Mouse (Mus musculus) midbrain, embryonic 13.5 days (tissue): ENCODE data around the gene Gli3. TPM values are rescaled to one million over a fixed set of nuclear protein-coding genes. Genes with fewer than 3 reads are reported as not detected.

Experiments used
- ATAC-seq: fragments of 200-750 bp; cut with Nextera tagmentation; 2 replicates; pipeline ENCODE4 v1.8.0; 2017; ENCODE audit warnings: mild to moderate bottlenecking, moderate TSS enrichment, moderate library complexity
- H3K27ac ChIP-seq: fragments of 300-500 bp; sonication (generic); 2 replicates; pipeline ENCODE4 v1.5.1; 2015; ENCODE audit warnings: inconsistent platforms, mild to moderate bottlenecking, moderate library complexity
- H3K27me3 ChIP-seq: fragments of 300-500 bp; sonication (generic); 2 replicates; pipeline ENCODE4 v1.6.1; 2015; ENCODE audit warnings: mild to moderate bottlenecking, inconsistent platforms
- H3K36me3 ChIP-seq: fragments of 300-500 bp; sonication (generic); 2 replicates; pipeline ENCODE4 v1.6.1; 2015; ENCODE audit warnings: mild to moderate bottlenecking, inconsistent platforms
- H3K4me1 ChIP-seq: fragments of 300-500 bp; sonication (generic); replicated peaks from 2 replicates; pipeline ENCODE4 v1.6.1; 2015; ENCODE audit warnings: inconsistent platforms
- H3K4me2 ChIP-seq: fragments of 300-500 bp; sonication (generic); replicated peaks from 2 replicates; pipeline ENCODE4 v1.6.1; 2015; ENCODE audit warnings: moderate library complexity, mild to moderate bottlenecking, inconsistent platforms
- H3K4me3 ChIP-seq: fragments of 300-500 bp; sonication (generic); replicated peaks from 2 replicates; pipeline ENCODE4 v1.5.1; 2015; ENCODE audit warnings: mild to moderate bottlenecking, inconsistent platforms
- H3K9ac ChIP-seq: fragments of 300-500 bp; sonication (generic); replicated peaks from 2 replicates; pipeline ENCODE4 v1.6.1; 2015; ENCODE audit warnings: mild to moderate bottlenecking, inconsistent platforms
- H3K9me3 ChIP-seq: fragments of 300-500 bp; sonication (generic); 2 replicates; pipeline ENCODE4 v1.6.1; 2016; ENCODE audit warnings: mild to moderate bottlenecking, inconsistent platforms
- WGBS: fragments of 180-500 bp; shearing (Covaris S2); methylation state at CpG from one replicate; pipeline ENCODE4 v1.1.7; 2015; 5-methylcytosine and 5-hydroxymethylcytosine counted together
- polyA plus RNA-seq: library from polyadenylated mRNA; unstranded; fragments of >200 nt; fragmentation: Nextera tagmentation; extraction: Ambion mirVana; gene quantifications from 2 replicates; pipeline ENCODE4 v1.2.1, GENCODE M21; 2015

Gli3 gene
- 15.8 and 17.6 TPM in 2 replicates for polyA plus RNA-seq

DNA sequence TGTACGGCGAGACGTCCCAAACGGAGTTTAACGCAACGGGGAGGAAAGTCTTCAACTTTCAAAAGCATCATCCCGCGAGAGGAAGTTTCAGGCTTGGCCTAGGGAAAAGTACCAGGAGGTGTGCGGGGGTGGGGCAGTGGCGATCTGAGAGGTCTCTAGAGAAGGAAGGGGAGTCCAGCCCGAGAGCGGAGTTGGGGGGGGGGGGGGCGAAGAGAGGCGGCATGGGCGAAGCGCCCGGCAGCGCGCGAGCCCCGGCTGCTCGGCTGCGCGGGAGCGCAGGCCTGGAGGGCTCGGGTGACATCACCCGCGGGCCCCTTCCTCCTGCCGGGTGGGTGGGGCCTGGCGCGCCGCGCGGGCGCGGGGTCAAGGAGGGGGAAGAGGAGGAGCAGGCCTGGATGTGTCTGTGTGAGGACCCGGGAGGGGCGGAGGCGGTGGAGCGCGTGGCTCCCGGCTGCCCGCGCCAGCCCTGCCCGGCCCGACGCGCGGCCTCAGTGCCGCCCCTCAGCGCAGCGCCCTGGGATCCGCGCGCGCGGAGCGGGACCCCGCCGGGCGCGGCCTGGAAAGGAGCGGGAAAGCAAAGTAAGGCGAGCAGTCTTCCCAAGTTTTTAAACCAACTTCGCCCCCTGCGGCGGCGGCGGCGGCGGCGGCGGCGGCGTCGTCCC lies at the start of gene Gli3:
Gli3 (plus strand) TSS at position 406 of the 662 bp plus-strand sequence.
- peak; percentile 96 for ATAC-seq

DNA sequence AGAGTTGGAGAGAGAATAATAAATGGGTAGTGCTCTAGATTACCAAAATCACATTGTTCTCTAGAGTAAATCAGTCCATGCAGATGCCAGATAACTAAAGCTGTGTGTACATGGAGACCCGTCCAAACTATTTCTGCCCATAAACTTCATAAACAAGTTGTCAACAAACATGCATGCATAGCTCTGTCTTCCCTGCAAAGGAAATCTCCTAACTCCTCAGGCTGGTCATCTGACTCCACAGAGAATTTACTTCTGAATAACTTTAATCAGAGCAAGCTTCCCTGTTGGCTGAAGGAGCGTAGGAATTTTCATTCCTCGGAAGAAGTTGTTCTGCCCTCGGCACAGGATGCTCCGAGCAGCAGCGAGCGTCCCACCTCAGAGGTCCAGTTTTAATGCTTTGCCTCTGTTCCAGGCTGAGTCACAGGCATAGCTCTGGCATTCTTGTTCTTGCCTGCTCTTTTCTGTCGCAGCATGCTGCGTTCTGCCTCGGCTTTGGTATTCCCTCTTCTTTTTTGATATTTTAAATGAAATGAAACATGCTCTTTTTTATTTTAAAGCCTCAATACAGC lies 41.8 kb upstream of the Gli3 start:
- H3K27me3 ChIP-seq: no peaks in the 10 kb centered on the region
- no peak overlapping the region for H3K4me3 ChIP-seq
- H3K9ac ChIP-seq: no peak overlapping the region
- H3K4me1 ChIP-seq: peaks cover 8% of the 10 kb centered on the region; the same call in 1 of the 2 replicates
- no peaks in the 10 kb centered on the region for H3K9me3 ChIP-seq
- no peak for ATAC-seq
- H3K27ac ChIP-seq: no peak overlapping the region
- peak overlapping the region; percentile 20; the same call in 1 of the 2 replicates for H3K4me2 ChIP-seq
- 54% methylated on average over 10 of the region's 10 CpGs for WGBS
- no peaks in the 10 kb centered on the region for H3K36me3 ChIP-seq

More for the DNA sequence above, at the start of gene Gli3:
- peak within 1 kb of the TSS; percentile 90 for H3K27ac ChIP-seq
- H3K27me3 ChIP-seq: peaks cover 33% of the 10 kb centered on the region
- H3K4me1 ChIP-seq: peaks cover 46% of the 10 kb centered on the region
- no peaks in the 10 kb centered on the region for H3K9me3 ChIP-seq
- H3K36me3 ChIP-seq: no peaks in the 10 kb centered on the region
- H3K9ac ChIP-seq: peak within 1 kb of the TSS; percentile 92
- WGBS: under 1% methylated on average over 61 of the region's 76 CpGs
- H3K4me3 ChIP-seq: peak within 1 kb of the TSS; percentile 79
- H3K4me2 ChIP-seq: peak within 1 kb of the TSS; percentile 90

DNA sequence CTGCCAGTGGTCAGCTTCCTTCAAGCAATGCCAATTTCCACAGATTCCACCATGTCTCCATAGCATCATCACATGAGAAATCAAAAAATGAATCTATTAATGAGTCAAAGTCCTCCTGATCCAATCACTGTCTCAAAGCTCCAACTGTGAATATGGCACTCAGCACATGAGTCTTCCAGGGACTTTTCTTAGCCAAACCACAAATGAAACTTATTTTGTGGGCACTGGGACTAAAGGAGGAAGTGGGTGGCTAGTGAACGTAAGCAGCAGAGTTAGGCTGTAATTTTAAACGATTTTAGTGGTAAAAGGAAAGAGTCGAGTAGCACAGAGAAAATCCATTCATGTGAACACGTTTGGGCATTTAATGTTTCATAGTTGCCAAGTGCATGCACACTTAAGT lies 21.0 kb upstream of the Gli3 start:
- no peak for ATAC-seq
- no peaks in the 10 kb centered on the region for H3K36me3 ChIP-seq
- H3K4me3 ChIP-seq: no peak overlapping the region
- H3K27ac ChIP-seq: no peak overlapping the region
- H3K4me2 ChIP-seq: no peak overlapping the region
- H3K4me1 ChIP-seq: no peaks in the 10 kb centered on the region
- no peaks in the 10 kb centered on the region for H3K9me3 ChIP-seq
- H3K27me3 ChIP-seq: no peaks in the 10 kb centered on the region
- H3K9ac ChIP-seq: no peak overlapping the region
- 88% methylated on average over 4 of the region's 4 CpGs for WGBS

DNA sequence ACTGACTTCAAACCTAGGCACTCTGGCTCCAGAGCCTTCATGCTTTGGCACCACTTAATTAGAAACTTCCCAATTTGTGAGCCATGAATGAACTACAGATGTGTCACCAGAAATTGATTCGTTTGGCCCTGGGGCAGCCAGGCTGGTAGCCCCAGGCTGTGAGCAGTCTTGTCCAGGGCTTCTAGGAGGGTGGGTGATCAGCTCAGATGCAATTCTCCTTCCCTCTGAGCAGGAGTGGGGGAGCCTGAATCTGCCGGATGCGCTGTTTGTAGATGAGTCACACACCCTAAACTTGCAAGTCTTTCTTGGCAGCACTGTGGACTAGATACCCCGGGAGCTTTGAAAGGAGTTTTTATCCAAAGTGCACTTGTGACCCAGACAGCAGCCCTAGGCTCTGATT lies 18.7 kb upstream of the Gli3 start:
- Histone ChIP-seq H3K27me3 (no peaks in the 10 kb centered on the region), H3K9me3 (no peaks in the 10 kb centered on the region), H3K4me2 (no peak overlapping the region), H3K4me3 (no peak overlapping the region), H3K9ac (no peak overlapping the region), H3K4me1 (no peaks in the 10 kb centered on the region), H3K36me3 (no peaks in the 10 kb centered on the region), H3K27ac (no peak overlapping the region)
- ATAC-seq: no peak
- WGBS: 63% methylated on average over 4 of the region's 4 CpGs

DNA sequence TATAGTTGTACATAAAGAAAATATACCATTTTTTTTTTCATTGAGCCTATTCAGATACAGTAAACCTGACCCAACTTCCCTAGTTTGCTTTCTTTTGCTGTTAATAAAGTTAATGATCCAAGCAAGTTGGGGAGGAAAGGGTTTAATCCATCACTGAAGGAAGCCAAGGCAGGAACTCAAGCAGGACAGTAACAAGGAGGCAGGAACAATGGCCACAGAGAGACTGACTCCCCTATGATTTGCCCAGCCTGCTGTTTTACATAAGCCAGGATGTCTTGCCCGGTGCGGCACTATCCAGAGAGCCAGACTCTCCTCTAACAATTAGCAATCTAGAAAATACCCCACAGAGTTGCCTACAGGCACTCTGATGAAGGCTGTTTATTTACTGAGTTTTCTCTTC lies 17.4 kb upstream of the Gli3 start:
- Histone ChIP-seq H3K36me3 (no peaks in the 10 kb centered on the region), H3K27ac (no peak overlapping the region), H3K9ac (no peak overlapping the region), H3K4me2 (no peak overlapping the region), H3K9me3 (no peaks in the 10 kb centered on the region), H3K4me3 (no peak overlapping the region), H3K4me1 (no peaks in the 10 kb centered on the region), H3K27me3 (no peaks in the 10 kb centered on the region)
- 38% methylated on average over 2 of the region's 2 CpGs for WGBS
- ATAC-seq: no peak

DNA sequence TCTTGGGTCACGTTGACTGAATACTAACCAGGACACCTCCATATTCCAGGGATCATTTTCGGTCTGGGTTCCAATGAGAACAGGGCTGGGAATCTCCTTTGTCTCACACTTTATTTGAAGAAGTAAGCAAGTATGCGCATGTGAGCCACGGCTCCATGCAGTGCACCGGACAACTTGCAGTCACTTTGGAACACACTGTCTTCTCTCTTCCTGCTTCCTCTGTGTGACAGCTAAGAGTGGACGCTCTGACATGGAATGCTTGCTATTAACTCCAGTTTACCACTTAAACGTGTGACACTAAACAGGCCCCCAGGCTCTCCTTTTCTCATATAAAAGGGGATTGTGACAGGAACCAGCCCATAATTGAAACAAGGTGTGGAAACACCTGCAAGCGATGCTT lies 17.0 kb upstream of the Gli3 start:
- no peak for ATAC-seq
- no peak overlapping the region for H3K27ac ChIP-seq
- no peak overlapping the region for H3K4me3 ChIP-seq
- H3K27me3 ChIP-seq: no peaks in the 10 kb centered on the region
- H3K4me2 ChIP-seq: no peak overlapping the region
- H3K9ac ChIP-seq: no peak overlapping the region
- H3K4me1 ChIP-seq: no peaks in the 10 kb centered on the region
- H3K36me3 ChIP-seq: no peaks in the 10 kb centered on the region
- no peaks in the 10 kb centered on the region for H3K9me3 ChIP-seq
- WGBS: 83% methylated on average over 8 of the region's 8 CpGs

DNA sequence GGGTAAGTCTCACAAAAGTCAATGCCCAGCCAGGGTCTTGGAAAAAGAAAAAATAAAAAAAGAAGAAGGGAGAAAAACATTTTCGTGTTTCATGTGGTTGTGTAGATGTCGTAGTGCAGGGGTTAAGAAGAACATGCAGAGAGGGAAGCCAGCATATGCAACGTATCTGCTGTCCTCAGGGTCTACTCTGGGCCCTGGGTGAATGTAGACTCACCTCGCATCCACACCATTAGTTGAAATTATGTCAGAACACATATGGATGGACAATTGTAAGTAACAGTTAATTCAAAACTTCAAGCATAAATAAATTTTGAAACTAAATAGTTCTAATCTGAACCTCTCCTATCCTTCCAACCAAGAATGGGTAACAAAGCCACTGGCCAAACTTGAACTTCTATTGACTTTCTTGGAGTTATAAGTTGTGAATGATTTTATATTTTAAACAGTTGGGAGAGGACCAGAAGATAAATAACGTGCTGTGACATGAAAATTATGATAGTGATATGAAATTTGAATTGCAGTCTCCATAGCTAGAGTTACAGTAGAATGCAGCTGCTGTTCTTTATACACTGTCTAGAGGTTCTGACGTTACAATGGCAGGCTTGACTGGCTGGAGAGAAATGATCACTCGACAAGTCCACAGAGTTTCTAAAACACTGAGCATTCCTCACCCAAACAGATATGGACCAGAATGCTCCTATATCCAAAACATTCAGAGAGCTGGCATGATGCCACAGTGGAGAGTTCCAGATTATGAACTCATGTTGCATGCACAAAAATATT lies 16.1 kb upstream of the Gli3 start:
- ATAC-seq: no peak

DNA sequence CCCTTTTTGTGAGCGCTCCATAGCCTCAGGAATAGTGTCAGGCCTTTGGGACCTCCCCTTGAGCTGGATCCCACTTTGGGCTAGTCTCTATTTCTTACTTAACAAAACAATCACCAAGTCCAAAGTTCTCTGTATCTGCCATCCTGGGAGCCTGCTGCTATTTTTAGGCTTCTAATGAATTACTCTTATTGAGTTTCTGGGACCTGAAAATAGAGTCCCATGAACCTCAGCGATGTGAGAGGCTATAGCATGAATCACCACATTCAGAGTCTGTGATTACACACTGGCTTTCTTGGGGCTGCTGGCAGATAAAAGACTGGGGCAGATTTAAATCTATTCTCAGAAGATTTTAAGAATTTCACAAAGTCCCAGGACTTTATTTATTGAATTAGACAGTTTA lies 12.1 kb upstream of the Gli3 start:
- no peak for ATAC-seq
- H3K4me1 ChIP-seq: no peaks in the 10 kb centered on the region
- no peak overlapping the region for H3K9ac ChIP-seq
- H3K4me3 ChIP-seq: no peak overlapping the region
- no peak overlapping the region for H3K27ac ChIP-seq
- H3K9me3 ChIP-seq: no peaks in the 10 kb centered on the region
- H3K4me2 ChIP-seq: no peak overlapping the region
- H3K27me3 ChIP-seq: no peaks in the 10 kb centered on the region
- 76% methylated on average over 2 of the region's 2 CpGs for WGBS
- no peaks in the 10 kb centered on the region for H3K36me3 ChIP-seq

More for the DNA sequence above, 16.1 kb upstream of the Gli3 start:
- WGBS: 89% methylated on average over 7 of the region's 7 CpGs
- Histone ChIP-seq H3K9ac (no peak overlapping the region), H3K4me2 (no peak overlapping the region), H3K27me3 (no peaks in the 10 kb centered on the region), H3K36me3 (no peaks in the 10 kb centered on the region), H3K27ac (no peak overlapping the region), H3K4me1 (no peaks in the 10 kb centered on the region), H3K4me3 (no peak overlapping the region), H3K9me3 (no peaks in the 10 kb centered on the region)

DNA sequence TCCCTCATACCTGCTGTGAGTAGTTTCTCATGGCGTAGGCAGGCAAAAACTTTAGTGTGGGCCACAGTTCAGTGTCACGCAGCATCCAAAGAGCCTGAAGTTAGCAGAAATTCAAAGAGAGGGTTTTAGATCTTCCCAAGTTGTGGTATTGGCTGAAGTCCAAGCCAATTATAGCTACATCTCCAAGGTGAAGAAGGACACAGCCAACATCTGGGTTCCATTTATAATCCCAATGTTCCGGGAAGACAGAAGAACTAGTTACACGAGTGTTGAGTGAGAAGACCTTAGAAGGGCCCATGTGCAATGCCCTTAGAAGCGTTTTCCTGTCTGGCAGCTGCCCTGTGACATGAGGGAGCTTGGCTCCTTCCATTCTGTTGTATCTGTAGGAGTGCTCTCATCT lies 5.2 kb upstream of the Gli3 start:
- Histone ChIP-seq H3K36me3 (no peaks in the 10 kb centered on the region), H3K4me2 (no peak overlapping the region), H3K27ac (no peak overlapping the region), H3K4me3 (no peak overlapping the region), H3K9ac (no peak overlapping the region), H3K4me1 (peaks cover 10% of the 10 kb centered on the region; the same call in 1 of the 2 replicates), H3K9me3 (no peaks in the 10 kb centered on the region), H3K27me3 (peaks cover 20% of the 10 kb centered on the region)
- no peak for ATAC-seq
- 79% methylated on average over 5 of the region's 5 CpGs for WGBS

DNA sequence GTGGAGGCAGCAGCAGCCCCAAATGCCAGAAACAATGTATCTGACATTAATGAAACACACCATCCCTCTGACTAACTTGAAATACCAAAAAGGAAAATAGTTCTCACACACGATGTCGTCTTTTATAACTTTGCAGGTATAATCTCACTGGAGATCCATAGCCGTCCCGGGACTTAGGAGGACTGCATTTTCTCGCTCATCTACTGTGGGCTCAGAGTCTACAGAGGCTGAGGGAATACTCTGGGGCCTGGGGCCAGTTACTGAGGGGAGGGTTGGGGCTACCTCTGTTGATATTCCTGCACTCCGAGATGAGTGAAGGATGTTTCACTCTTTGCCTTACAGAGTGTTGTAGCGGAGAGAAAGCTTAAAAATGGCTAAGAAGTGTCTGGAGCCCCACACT lies 1.1 kb upstream of the Gli3 start:
- peaks cover 34% of the 10 kb centered on the region for H3K27me3 ChIP-seq
- H3K36me3 ChIP-seq: no peaks in the 10 kb centered on the region
- H3K9me3 ChIP-seq: no peaks in the 10 kb centered on the region
- peak overlapping the region; percentile 90 for H3K4me2 ChIP-seq
- WGBS: 17% methylated on average over 7 of the region's 7 CpGs
- H3K4me1 ChIP-seq: peaks cover 35% of the 10 kb centered on the region
- H3K27ac ChIP-seq: no peak overlapping the region
- ATAC-seq: no peak
- H3K4me3 ChIP-seq: peak overlapping the region; percentile 79
- no peak overlapping the region for H3K9ac ChIP-seq

DNA sequence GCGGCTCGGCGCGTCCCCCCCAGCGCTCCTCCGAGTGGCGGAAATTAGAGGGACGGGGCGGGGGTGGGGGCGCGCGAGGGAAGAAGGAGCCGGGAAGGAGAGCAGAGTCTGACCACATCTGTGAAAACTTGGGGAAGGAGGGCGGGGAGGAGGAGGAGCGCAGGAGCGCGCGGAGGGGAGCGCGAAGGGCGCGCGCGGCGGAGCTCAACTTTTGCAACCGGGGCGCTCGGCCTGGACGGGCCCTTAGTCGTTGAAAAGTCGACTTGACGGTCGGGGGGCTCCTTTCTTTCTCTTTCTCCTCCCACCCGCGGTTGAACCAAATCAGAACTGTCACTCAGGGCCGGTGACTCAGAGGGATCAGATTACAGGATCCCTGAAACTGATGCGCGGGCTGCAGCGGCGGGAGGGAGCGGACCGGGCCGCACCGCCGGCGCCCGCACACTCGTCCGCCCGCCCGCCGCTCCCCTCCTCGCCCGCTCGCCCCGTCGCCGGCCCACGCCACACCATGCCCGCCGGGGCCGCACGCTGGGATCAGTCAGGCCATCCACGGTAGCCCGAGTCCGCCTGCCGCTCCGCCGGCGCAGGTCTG lies 551 bp downstream of the Gli3 start:
- no peaks in the 10 kb centered on the region for H3K36me3 ChIP-seq
- H3K9ac ChIP-seq: peak overlapping the region; percentile 92
- peak overlapping the region; percentile 79 for H3K4me3 ChIP-seq
- H3K4me2 ChIP-seq: peak overlapping the region; percentile 90
- WGBS: under 1% methylated on average over 57 of the region's 70 CpGs
- peaks cover 31% of the 10 kb centered on the region for H3K27me3 ChIP-seq
- H3K27ac ChIP-seq: peak overlapping the region; percentile 90
- no peaks in the 10 kb centered on the region for H3K9me3 ChIP-seq
- peaks cover 52% of the 10 kb centered on the region for H3K4me1 ChIP-seq
- peak; percentile 78 for ATAC-seq

DNA sequence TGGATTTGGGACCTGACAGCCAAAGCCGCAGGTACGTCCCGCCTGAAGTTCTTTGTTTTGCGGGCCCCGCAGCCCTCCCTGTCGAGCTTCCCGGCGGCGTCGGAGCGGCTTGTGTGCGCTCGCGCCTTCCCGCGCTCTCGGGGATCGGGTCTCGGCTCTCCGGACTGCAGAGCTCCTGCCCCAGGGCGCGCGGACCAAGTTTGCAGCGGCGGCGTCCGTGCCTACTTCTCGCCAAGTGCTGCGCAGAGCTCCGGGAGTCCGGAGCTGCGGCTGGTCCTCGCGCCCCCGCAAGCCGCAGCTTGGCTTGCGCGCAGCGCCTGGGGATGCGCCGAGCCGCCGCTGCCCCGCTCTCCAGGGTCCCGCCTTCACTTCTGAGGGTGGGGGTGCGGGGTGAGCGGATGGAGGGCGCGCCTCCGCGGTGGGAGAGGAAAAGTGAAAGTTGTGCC lies 1.1 kb downstream of the Gli3 start:
- H3K4me2 ChIP-seq: peak overlapping the region; percentile 90
- H3K27ac ChIP-seq: peak overlapping the region; percentile 90
- H3K9me3 ChIP-seq: no peaks in the 10 kb centered on the region
- no peaks in the 10 kb centered on the region for H3K36me3 ChIP-seq
- peaks cover 54% of the 10 kb centered on the region for H3K4me1 ChIP-seq
- H3K27me3 ChIP-seq: peaks cover 31% of the 10 kb centered on the region
- peak; percentile 14 for ATAC-seq
- WGBS: under 1% methylated on average over 50 of the region's 51 CpGs
- H3K9ac ChIP-seq: peak overlapping the region; percentile 92
- peak overlapping the region; percentile 79 for H3K4me3 ChIP-seq
